Mouse (Mus musculus): Measurements from ENCODE around the gene E2f1.

DNA sequence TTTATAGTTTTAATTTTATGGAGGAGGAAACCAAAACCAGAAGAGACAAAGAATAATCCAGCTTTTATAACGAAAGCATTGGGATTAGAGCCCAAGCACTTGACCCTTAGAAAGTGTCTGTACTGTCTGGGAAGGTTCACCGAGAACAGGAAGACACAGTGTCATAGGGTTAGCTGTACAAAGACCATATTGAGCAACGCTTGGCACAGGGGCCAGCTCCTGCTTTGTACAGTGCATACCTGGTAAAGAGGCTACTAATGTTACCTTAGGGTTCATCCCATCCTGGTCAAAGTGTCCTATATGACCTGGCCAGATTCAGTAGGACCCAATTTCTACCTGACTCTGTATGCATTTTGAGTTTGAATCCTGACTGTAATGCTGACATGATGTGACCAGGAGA is 31.6 kb upstream of the E2f1 start:
- TF ChIP-seq CTCF (conservative IDR thresholded peaks at IDR 0.05; ENCODE audit: low read length) = no peak
- no peak for TF ChIP-seq NANOG (IDR thresholded peaks at IDR 0.05; ENCODE audit: borderline replicate concordance, low read length)
- no peak for TF ChIP-seq POU5F1 (IDR thresholded peaks at IDR 0.05; ENCODE audit: borderline replicate concordance, low read length)

Measured in E14TG2a.4 (cell line).